Mouse (Mus musculus) bone marrow macrophage, adult 2 months (primary cell): ENCODE measurements around the gene Aff3. TPM values are rescaled to one million over a fixed set of nuclear protein-coding genes. Genes with fewer than 3 reads are reported as not detected.

Experiments
- H3K27ac ChIP-seq: 2 replicates; pipeline ENCODE4 v1.5.1; 2012; ENCODE audit warnings: low read depth, low read length; ENCODE audit not compliant: insufficient read depth
- H3K4me1 ChIP-seq: 2 replicates; pipeline ENCODE4 v1.6.1; 2012; ENCODE audit warnings: low read length; ENCODE audit not compliant: control insufficient read depth, insufficient read depth
- H3K4me3 ChIP-seq: 2 replicates; pipeline ENCODE4 v1.5.1; 2012; ENCODE audit warnings: mild to moderate bottlenecking, low read length, moderate library complexity; ENCODE audit not compliant: insufficient read depth
- CTCF ChIP-seq: IDR thresholded peaks from 2 replicates; pipeline ENCODE4 v1.5.1; 2012; ENCODE audit warnings: low read depth, mild to moderate bottlenecking, low read length, moderate library complexity
- POLR2A ChIP-seq: IDR thresholded peaks from 2 replicates; pipeline ENCODE4 v1.6.1; 2012; ENCODE audit warnings: mild to moderate bottlenecking, low read depth, low read length, borderline replicate concordance
- polyA plus RNA-seq: library from polyadenylated mRNA; stranded (reverse); fragments of >200 nt; gene quantifications from 2 replicates; pipeline ENCODE4 v1.2.4, GENCODE M21; 2012; ENCODE audit not compliant: missing spikeins, insufficient read depth, insufficient read length

Gene Aff3
- polyA plus RNA-seq, 1 experiment, result not detected

DNA sequence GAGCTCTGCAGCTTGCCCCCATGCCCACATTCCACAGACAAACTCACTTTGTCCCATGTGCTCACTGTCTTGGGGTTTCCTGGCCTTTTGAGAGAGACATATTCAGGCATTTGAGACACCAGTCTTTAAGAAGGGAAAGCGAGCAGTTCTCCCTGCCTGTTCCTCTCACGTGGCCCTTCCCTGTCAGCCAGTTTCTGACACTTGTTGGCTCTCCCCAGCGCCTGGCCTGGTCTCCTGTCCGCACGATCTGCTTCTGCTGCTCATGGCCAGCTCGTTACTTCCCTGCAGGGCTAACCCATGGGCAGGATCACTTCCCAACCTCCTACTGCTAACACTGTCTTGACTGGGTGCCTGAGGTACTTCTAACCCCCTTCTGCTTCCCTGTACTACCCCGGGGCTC, 118.1 kb downstream of the Aff3 start:
- H3K4me3 ChIP-seq, result no peak overlapping the region
- no peak overlapping the region for H3K27ac ChIP-seq
- no peaks in the 10 kb centered on the region for H3K4me1 ChIP-seq
- TF ChIP-seq POLR2A, result no peak
- TF ChIP-seq CTCF, result no peak

DNA sequence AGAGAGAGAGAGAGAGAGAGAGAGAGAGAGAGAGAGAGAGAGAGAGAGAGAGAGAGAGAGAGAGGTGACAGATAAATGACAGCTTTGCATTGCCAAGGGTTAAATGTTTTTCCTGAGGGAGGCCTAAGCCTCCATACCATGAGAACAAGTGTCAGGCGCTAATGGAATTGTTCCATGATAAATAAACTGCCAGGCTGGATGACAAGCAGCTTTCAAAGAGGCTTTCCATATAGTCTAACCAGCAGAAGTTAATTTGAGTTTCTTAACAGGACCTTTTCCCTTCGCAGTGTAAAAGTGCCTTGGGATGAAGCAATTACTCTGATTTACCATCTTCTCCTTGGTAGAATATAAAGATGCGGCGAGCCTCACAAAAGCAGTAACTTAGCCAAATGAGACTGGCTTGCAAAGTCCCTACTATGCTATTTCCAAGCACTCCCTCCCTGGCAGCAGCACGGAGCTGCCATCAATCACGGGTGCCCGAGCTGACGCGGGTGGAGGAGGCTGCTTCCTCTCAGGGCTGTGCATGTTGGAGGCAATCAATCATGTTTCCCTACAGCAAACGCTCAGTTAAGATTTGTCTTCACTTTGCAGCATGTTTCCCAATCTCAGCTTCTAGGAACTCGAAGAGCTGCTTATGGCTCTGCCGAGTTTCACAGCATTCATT, 119.3 kb downstream of the Aff3 start:
- no peak overlapping the region for H3K27ac ChIP-seq
- no peak overlapping the region for H3K4me3 ChIP-seq
- TF ChIP-seq POLR2A, result no peak
- TF ChIP-seq CTCF, result no peak
- no peaks in the 10 kb centered on the region for H3K4me1 ChIP-seq

DNA sequence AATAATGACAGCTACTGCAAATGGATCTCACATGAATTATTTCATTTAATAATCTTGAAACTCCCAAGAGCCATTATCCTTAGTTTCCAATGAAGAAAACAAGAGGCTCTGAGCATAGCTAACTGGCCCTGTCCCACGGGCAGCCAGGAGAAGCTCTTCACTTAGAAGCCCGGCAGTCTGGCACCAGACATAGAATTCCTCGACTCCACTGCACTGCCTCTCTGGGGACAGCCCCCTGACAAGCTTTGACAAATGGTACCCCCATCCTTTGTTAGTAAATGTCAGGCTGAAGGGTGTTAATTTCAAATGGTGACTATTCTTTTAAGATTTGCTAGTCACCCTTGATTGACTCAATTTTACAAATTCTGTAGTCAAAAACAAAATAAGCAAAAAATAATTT, 120.3 kb downstream of the Aff3 start:
- TF ChIP-seq CTCF (no peak), POLR2A (no peak)
- Histone ChIP-seq H3K4me1 (no peaks in the 10 kb centered on the region), H3K4me3 (no peak overlapping the region), H3K27ac (no peak overlapping the region)

DNA sequence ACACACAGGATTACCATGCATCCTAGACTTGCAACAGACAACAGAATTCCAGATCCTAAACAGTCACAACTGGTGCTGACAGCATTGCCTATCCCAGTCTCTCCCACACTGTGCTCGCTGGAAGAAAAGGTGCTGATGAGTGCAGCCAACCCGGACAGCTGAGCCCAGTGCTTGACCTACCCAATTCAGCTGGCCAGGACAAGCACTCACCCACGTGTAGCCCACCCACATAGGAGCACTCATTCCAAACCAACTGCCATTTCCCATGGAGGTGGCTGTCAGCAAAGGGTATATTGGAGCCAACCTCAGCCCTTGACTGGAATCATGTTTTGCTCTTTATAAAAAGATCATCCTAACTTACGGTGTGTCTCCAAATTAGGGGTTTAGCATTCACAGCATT, 123.2 kb downstream of the Aff3 start:
- no peak overlapping the region for H3K4me3 ChIP-seq
- TF ChIP-seq CTCF (no peak), POLR2A (no peak)
- H3K4me1 ChIP-seq, result no peaks in the 10 kb centered on the region
- no peak overlapping the region for H3K27ac ChIP-seq

DNA sequence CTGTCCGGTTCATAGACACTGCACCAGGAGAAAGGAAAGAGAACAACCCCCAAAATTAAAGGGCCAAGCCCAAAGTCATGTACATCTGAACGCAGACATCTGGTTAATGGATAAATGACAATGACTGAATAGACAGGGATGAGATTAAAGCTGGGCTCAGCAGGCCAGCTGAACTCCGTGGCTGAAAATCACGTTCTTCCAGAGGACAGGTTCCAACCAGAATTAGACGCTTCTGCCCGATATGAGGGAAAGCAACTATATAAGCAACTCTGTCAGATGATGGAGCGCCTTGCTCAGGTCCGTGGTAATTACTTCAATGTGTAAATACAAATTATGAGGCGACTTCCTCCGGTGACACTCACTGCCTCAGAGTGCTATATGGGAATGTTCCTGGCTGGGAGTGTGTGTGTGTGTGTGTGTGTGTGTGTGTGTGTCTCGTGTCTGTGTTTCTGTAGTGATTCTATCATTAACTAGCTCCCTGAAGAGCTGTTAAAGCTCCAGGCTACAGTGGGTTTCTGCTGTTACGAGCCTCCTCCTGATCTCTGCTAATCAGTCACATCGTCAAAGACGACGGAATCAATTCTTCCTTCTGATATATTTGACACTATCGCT, 127.7 kb downstream of the Aff3 start:
- H3K4me1 ChIP-seq, result no peaks in the 10 kb centered on the region
- no peak overlapping the region for H3K27ac ChIP-seq
- no peak overlapping the region for H3K4me3 ChIP-seq
- no peak for TF ChIP-seq POLR2A
- no peak for TF ChIP-seq CTCF

DNA sequence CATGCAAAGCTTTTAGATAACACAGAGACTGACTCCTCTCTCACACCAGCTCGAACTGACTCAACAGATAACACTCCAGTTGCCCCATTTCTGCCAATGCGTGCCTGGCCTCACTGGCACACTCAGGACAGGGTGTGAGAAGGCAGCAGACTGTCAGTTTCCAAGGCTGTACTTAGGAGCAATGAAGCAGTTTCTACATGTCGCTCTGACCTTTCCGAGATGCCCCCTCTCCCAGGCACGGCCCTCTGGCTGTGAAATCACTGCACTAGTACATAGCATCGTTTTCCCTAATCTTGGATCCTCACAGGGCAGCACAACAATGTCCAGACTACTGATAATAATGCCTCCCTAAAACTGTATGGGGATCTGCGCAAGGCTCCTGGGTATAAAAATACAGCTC, 132.2 kb downstream of the Aff3 start:
- H3K4me1 ChIP-seq, result no peaks in the 10 kb centered on the region
- TF ChIP-seq CTCF (no peak), POLR2A (no peak)
- H3K27ac ChIP-seq, result no peak overlapping the region
- no peak overlapping the region for H3K4me3 ChIP-seq

DNA sequence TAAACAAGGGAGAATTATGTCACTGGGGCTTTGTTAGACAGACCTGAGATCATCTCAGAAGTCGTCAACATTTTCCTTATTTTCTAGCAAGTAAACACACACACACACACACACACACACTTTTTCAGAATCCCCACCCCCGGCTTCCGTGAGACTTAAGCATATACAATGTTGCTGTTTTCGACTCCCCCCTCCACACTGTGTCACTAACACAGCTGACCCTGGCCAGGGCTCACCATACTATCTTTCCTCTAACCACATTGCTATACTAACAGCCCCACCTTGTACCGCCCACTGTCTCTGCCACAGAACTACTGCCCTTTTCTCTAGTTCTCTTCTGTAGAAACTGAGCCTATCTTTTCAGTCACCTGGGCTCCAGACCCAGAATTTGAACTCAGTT, 136.1 kb downstream of the Aff3 start:
- Histone ChIP-seq H3K4me3 (no peak overlapping the region), H3K27ac (no peak overlapping the region), H3K4me1 (no peaks in the 10 kb centered on the region)
- no peak for TF ChIP-seq CTCF
- no peak for TF ChIP-seq POLR2A

DNA sequence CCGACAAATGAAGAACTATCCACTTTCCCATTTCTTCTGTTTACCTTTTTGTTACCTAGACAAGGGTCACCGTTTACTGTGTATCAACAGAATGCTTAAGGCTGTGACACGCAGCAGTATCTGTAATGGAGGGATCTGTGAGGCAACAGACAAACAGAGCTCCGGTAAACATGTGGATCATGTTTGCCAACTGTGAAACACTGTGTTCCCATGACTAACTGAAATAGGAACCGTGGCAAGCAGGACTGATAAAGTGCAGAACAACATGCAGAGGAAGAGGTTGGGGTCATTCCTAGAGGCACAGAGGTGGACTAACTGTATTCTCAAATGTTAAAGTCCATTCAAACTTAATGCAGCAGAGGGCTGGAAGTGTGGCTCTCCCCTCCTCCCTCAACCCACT, 138.2 kb downstream of the Aff3 start:
- H3K4me1 ChIP-seq, result no peaks in the 10 kb centered on the region
- no peak overlapping the region for H3K4me3 ChIP-seq
- TF ChIP-seq CTCF, result no peak
- TF ChIP-seq POLR2A, result no peak
- H3K27ac ChIP-seq, result no peak overlapping the region

DNA sequence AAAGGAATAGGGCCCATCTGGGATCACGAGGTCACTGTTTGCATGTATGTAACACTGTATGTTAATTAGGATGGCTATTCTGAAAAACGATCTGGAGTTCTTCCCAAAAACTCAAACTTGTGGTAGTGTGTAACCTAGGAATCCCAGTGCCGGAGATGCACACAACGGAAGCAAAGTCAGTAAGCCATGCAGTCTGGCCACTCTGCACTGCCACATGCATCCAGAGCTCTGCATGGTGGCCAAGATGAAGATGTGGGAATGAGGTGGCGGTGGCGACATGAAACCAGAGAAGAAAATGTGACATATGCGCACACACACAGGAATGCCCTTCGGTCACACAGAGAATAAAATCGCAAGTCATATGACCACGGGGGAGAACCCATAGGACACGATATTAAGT, 143.1 kb downstream of the Aff3 start:
- H3K27ac ChIP-seq, result no peak overlapping the region
- TF ChIP-seq POLR2A, result no peak
- TF ChIP-seq CTCF, result no peak
- H3K4me1 ChIP-seq, result no peaks in the 10 kb centered on the region
- no peak overlapping the region for H3K4me3 ChIP-seq

DNA sequence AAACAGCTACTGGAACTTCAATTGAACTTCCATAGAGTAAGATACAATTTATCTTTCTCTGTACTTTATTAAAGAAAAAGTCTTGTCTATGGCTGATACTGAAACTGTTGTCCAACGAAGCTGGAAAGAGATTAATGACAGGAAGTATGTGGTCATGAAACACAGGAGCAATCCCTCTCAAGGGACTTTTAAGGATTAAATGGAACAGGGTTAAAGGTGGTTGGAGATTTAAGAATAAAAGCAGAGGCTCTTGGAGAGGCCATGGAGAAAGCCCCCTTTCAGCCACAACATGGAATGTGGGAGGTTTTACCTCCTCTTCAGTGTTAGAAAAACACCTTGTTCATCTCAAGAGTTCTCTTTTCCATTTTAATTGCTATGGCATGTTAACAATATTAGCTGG, 148.5 kb downstream of the Aff3 start:
- Histone ChIP-seq H3K4me1 (no peaks in the 10 kb centered on the region), H3K4me3 (no peak overlapping the region), H3K27ac (no peak overlapping the region)
- no peak for TF ChIP-seq POLR2A
- TF ChIP-seq CTCF, result no peak
